Mouse (Mus musculus): ENCODE measurements around the gene Slc47a1. TPM values are rescaled to one million over a fixed set of nuclear protein-coding genes. Genes with fewer than 3 reads are reported as not detected.
"Not testable (repeated sequence)": the region's sequence is repeated elsewhere in the genome, so short reads cannot be mapped to it uniquely, and the experiment has no call there.

The Slc47a1 gene
- polyA plus RNA-seq, 1 experiment from 2014 or later = 0.31 TPM

DNA sequence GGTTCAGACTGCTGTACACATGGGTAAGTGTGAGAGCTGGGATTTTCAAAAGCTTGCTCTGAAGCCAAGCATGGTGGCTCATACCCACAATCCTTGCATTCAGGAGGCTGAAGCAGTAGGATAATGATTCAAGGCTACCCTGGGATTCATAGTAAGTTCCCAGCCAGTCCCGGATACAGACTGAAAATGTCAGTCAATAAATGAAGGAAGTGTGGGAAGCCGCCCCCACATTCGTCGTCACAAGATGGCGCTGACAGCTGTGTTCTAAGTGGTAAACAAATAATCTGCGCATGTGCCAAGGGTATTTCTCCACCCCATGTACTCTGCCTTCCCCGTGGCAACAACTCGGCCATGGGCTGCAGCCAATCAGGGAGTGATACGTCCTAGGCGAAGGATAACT, 73.6 kb downstream of the Slc47a1 start:
- H3K4me2 ChIP-seq; H3K27ac ChIP-seq; H3K4me3 ChIP-seq; ATAC-seq (replicated peaks); H3K27me3 ChIP-seq (replicated peaks); H3K9ac ChIP-seq; H3K4me1 ChIP-seq; H3K36me3 ChIP-seq (replicated peaks); H3K9me3 ChIP-seq: not testable (repeated sequence)
- 97% methylated on average over 6 of the region's 10 CpGs for WGBS

DNA sequence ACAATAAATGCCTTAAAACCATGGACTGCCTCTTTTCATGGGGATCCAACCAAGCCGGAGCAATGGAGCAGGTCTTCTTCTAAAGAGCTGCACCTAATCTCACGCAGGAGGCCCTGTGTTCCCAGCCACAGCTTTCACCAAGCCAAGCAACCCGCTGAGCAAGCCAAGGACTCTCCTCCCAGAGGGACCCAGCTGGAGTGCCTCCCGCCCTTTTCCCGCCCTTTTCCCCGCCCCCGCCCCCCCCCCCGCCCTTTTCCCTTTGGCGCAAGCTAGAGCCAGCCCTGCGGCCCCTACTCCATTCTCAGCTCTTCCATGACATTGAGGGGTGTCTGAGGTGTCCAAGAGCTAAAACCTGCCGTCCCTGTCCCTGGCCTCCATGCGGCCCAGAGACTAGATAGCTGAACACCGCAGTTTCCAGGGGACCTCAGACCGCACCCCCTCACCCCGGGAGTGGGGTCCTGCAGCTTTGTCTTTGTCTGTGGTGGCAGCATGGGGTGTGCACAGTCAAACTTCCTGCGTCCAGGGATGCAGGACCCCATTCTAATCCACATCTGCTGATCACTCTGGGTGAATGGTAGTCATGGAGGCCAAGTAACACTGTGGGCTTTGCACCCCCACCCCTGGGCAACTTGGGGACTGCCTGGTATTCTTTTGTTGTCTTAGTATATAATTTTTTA, 77.3 kb downstream of the Slc47a1 start:
- 21% methylated on average over 12 of the region's 16 CpGs for WGBS
- H3K36me3 ChIP-seq (replicated peaks) = no peaks in the 10 kb centered on the region
- no peaks in the 10 kb centered on the region for H3K9me3 ChIP-seq
- ATAC-seq (replicated peaks) = no peak
- H3K27ac ChIP-seq = no peak overlapping the region
- H3K4me2 ChIP-seq = no peak overlapping the region
- H3K4me3 ChIP-seq = no peak overlapping the region
- H3K4me1 ChIP-seq = no peaks in the 10 kb centered on the region
- no peaks in the 10 kb centered on the region for H3K27me3 ChIP-seq (replicated peaks)
- no peak overlapping the region for H3K9ac ChIP-seq

DNA sequence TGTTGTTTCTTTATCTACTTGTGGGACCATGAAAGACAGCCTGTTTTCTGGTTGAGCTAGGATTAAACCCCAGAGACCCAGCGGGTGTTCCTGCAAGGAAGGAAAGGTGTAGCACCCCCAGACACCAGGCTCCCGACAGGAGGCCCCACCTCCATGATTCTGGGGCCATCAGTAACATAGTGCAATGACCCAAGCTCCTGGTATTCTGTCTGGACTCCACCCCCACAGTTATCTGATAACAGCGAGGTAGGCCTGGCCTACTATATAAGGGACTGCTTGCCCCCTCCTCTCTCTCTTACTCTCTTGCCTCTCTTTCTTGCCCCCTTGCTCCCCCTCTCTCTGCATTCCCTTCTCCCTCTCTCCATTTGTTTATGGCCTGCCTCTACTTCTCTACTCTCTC, 77.9 kb downstream of the Slc47a1 start:
- Histone ChIP-seq H3K27ac (no peak overlapping the region), H3K4me3 (no peak overlapping the region), H3K36me3 (replicated peaks) (no peaks in the 10 kb centered on the region), H3K27me3 (replicated peaks) (no peaks in the 10 kb centered on the region), H3K9ac (no peak overlapping the region), H3K9me3 (no peaks in the 10 kb centered on the region), H3K4me1 (no peaks in the 10 kb centered on the region), H3K4me2 (no peak overlapping the region)
- WGBS = 66% methylated on average over 3 of the region's 3 CpGs
- no peak for ATAC-seq (replicated peaks)

DNA sequence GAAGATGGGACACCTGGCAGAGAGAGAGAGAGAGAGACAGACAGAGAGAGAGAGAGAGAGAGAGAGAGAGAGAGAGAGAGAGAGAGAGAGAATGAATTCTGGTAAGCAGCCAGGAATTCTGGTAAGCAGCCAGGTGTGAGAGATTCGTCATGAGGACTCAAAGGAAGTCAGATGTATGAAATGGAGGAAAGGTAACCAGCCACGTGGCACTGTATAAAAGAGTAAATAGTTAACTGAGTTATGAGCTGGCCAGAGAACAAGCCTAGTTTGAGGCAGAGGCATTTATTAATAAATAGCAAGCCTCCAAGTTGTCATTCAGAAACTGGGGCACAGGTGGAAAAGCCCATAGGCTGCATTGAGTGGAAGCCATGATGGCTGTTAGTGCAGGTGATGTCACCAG, 80.2 kb downstream of the Slc47a1 start:
- no peak for ATAC-seq (replicated peaks)

DNA sequence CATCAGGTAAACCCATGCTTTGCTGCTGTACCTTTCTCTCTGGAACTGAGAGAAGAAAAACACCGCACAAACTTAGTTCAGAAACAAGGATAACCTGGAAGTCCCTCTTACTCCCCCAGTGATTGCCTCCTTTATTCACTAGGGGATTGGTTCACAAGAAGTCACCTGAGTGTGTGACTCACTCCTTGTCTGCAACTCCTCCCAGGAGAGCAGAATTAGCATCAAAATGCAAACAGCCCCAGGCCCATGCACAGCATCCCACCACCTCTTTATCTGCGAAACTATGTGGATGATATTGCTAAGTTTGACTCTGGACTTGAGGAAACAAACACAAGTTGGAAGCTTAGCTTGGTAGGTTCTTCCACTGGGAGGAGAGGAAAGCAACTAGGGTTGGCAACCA, 80.8 kb downstream of the Slc47a1 start:
- ATAC-seq (replicated peaks) = no peak
- no peak overlapping the region for H3K9ac ChIP-seq
- WGBS = 88% methylated on average over 2 of the region's 2 CpGs

More for the DNA sequence above, 80.2 kb downstream of the Slc47a1 start:
- H3K27ac ChIP-seq = no peak overlapping the region
- no peaks in the 10 kb centered on the region for H3K36me3 ChIP-seq (replicated peaks)
- no peak overlapping the region for H3K4me3 ChIP-seq
- H3K9ac ChIP-seq = no peak overlapping the region
- 74% methylated on average over 2 of the region's 2 CpGs for WGBS
- H3K4me2 ChIP-seq = no peak overlapping the region
- H3K9me3 ChIP-seq = no peaks in the 10 kb centered on the region
- no peaks in the 10 kb centered on the region for H3K4me1 ChIP-seq
- no peaks in the 10 kb centered on the region for H3K27me3 ChIP-seq (replicated peaks)

DNA sequence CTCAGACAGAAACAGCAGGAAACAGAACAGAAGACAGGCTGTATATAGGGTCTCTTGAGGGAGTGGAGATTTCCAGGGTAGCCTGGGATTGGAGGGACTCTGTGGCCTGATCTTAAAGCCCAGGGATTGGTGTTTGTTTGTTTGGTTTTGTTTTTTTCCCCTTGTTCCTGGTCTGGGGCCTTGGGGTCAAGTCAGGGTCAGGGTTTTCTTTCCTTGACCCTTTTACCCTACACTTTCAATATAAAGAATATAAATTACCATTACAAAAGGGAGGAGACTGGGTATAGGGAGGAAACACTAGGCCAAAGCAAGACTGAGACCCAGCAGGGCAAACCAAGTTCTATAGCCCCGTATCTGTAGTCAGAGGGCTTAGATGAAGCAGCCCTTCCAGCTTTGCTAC, 81.6 kb downstream of the Slc47a1 start:
- H3K4me2 ChIP-seq = no peak overlapping the region
- H3K9me3 ChIP-seq = no peaks in the 10 kb centered on the region
- H3K4me3 ChIP-seq = no peak overlapping the region
- no peak for ATAC-seq (replicated peaks)
- H3K27ac ChIP-seq = no peak overlapping the region
- H3K4me1 ChIP-seq = no peaks in the 10 kb centered on the region
- no peaks in the 10 kb centered on the region for H3K36me3 ChIP-seq (replicated peaks)
- 12% methylated on average over 1 of the region's 1 CpGs for WGBS
- H3K27me3 ChIP-seq (replicated peaks) = no peaks in the 10 kb centered on the region
- H3K9ac ChIP-seq = no peak overlapping the region

More for the DNA sequence above, 80.8 kb downstream of the Slc47a1 start:
- Histone ChIP-seq H3K27me3 (replicated peaks) (no peaks in the 10 kb centered on the region), H3K27ac (no peak overlapping the region), H3K36me3 (replicated peaks) (no peaks in the 10 kb centered on the region), H3K9me3 (no peaks in the 10 kb centered on the region), H3K4me1 (no peaks in the 10 kb centered on the region), H3K4me2 (no peak overlapping the region), H3K4me3 (no peak overlapping the region)

DNA sequence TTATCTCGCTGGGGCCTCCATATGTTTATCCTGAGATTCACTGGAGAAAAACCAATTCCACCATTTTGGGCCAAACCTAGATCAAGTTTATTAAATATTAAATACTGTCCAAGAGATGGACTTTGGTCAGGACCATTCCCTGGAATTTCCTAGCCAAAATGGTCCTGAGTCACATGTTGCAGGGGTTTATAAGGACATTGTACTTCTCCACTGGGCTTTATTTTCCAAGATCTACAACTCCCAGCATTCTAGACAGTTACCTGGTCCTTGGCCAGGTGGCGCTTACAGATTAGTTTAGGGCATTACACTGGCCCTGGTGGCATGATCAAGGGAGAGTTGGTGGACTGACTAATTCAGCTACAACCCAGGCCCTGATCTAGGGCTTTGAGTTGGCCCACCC, 82.6 kb downstream of the Slc47a1 start:
- H3K4me3 ChIP-seq = no peak overlapping the region
- H3K4me1 ChIP-seq = no peaks in the 10 kb centered on the region
- H3K27ac ChIP-seq = no peak overlapping the region
- H3K36me3 ChIP-seq (replicated peaks) = no peaks in the 10 kb centered on the region
- no peak overlapping the region for H3K9ac ChIP-seq
- H3K4me2 ChIP-seq = no peak overlapping the region
- H3K9me3 ChIP-seq = no peaks in the 10 kb centered on the region
- no peak for ATAC-seq (replicated peaks)
- H3K27me3 ChIP-seq (replicated peaks) = no peaks in the 10 kb centered on the region
- WGBS = 94% methylated on average over 2 of the region's 2 CpGs

DNA sequence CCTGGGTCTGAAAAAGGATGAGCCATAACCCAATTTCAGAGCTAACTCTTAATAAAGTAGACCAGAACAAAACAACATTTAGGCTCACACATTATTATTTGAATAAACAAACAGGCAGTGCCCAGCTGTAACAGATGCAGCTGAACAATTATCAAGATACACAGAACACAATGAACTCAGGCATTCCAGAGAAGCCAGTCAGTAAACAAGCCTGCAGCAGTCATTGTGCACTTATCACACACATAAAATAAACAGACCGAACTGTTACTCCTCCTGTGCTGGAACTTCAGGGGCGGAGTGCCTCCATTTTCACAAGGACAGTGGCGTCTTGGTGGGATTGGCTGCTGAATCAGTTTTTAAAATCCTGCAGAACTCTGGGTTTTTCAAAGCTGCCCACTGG, 83.7 kb downstream of the Slc47a1 start:
- ATAC-seq (replicated peaks) = no peak
- 80% methylated on average over 3 of the region's 3 CpGs for WGBS
- H3K9me3 ChIP-seq = no peaks in the 10 kb centered on the region
- no peak overlapping the region for H3K9ac ChIP-seq
- H3K4me2 ChIP-seq = no peak overlapping the region
- no peaks in the 10 kb centered on the region for H3K36me3 ChIP-seq (replicated peaks)
- no peaks in the 10 kb centered on the region for H3K4me1 ChIP-seq
- H3K27ac ChIP-seq = no peak overlapping the region
- no peaks in the 10 kb centered on the region for H3K27me3 ChIP-seq (replicated peaks)
- H3K4me3 ChIP-seq = no peak overlapping the region

Other genes starting within 250 kb of the Slc47a1 start
- gene Usp22, start 203.3 kb downstream of the Slc47a1 start, polyA plus RNA-seq (2015; fragmentation: Nextera tagmentation; extraction: Ambion mirVana) = 442 and 456 TPM in 2 replicates
- 0.19 TPM in 1 of 2 replicates, not detected in the other for gene Aldh3a1, start 170.8 kb downstream of the Slc47a1 start, polyA plus RNA-seq (2015; fragmentation: Nextera tagmentation; extraction: Ambion mirVana)
- gene Aldh3a2, start 110.9 kb downstream of the Slc47a1 start, polyA plus RNA-seq (2015; fragmentation: Nextera tagmentation; extraction: Ambion mirVana) = 27.0 and 27.3 TPM in 2 replicates
- not detected in 2 replicates for gene Slc47a2, start 35.5 kb downstream of the Slc47a1 start, polyA plus RNA-seq (2015; fragmentation: Nextera tagmentation; extraction: Ambion mirVana)
- 34.4 and 38.5 TPM in 2 replicates for gene Rnf112, start 75.8 kb upstream of the Slc47a1 start, polyA plus RNA-seq (2015; fragmentation: Nextera tagmentation; extraction: Ambion mirVana)
- 23.5 and 29.8 TPM in 2 replicates for gene Mfap4, start 107.1 kb upstream of the Slc47a1 start, polyA plus RNA-seq (2015; fragmentation: Nextera tagmentation; extraction: Ambion mirVana)
- gene Mapk7, start 116.1 kb upstream of the Slc47a1 start, polyA plus RNA-seq (2015; fragmentation: Nextera tagmentation; extraction: Ambion mirVana) = 72.3 and 73.1 TPM in 2 replicates
- gene B9d1, start 126.8 kb upstream of the Slc47a1 start, polyA plus RNA-seq (2015; fragmentation: Nextera tagmentation; extraction: Ambion mirVana) = 34.9 and 38.9 TPM in 2 replicates
- gene Epn2, start 201.3 kb upstream of the Slc47a1 start, polyA plus RNA-seq (2015; fragmentation: Nextera tagmentation; extraction: Ambion mirVana) = 76.2 and 78.3 TPM in 2 replicates

Measured in midbrain, embryonic 15.5 days (tissue).